Mouse (Mus musculus): ENCODE data around the gene Ppp1r14d. TPM values are rescaled to one million over a fixed set of nuclear protein-coding genes. Genes with fewer than 3 reads are reported as not detected.
A peak's percentile ranks its signal among the peaks of the same experiment; 100 is the strongest.

The Ppp1r14d gene
- total RNA-seq (2022), result not detected

DNA sequence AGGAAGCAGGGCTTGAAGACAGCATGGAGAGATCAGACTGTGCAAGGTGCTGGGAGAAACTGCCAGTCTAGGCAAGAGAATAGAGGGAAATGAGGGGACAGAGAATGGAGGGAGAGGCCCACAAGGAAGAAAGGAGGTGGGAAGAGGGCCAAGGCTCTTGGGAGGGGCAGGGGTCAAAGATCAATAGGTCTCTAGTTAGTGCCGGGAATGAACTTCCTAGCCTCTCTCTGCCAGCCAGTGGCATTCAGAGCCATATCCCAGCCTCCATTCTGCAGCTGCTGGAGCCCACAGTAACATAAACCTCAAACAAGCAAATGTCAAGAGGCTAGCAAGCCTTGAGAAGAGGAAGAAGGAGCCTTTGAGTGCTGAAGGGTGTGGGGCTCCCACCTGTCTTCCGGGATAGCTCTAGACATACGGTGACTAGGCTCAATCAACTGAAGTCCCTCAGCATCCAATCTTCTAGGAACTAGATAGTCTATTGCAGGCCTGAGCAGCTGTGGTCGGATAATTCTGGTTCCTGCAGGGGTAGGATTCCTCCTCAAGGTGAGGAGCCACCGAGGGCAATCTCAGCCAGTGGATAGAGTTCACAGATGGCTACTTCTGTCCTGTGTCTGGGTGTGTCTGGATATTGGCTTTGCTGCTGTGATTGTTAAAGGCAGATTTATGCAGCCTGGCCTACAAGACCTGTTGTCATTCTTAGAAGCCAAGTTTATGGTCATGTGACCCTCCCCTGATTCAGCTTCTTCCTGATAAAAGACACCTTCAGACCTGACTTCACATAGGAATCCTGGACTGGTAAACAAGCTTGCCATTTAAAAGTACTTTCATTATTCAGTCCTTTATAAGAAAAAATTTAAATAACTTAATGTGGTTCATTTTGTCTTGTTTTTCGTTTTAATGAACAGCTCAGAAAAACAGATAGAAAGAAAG is at the start of gene Ppp1r14d:
Gene Ppp1r14d (minus strand): TSS at position 132 of the 930 bp plus-strand sequence.
- DNase-seq (ENCODE audit: low spot score in 2 of 2), result no peak

DNA sequence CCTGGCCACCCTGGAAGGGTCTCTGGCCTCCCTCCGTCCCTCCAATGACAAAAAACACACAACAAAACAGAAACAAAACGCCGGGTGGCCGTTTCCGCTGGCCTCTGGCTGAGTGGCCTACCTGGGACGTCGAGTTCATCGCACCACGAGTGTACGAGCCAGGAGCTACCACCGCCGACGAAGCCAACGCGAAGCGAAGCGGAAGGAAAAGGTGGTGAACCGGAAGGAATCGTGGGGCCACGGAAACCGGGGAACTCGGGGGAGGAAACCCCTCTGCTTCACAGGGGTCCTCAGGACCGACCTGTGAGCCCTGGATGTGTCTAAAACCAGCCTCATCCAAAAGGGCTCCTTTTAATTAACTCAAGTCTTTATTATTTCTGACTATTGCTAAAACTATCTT is 48.1 kb upstream of the Ppp1r14d start:
- DNase-seq (ENCODE audit: low spot score in 2 of 2), result no peak

DNA sequence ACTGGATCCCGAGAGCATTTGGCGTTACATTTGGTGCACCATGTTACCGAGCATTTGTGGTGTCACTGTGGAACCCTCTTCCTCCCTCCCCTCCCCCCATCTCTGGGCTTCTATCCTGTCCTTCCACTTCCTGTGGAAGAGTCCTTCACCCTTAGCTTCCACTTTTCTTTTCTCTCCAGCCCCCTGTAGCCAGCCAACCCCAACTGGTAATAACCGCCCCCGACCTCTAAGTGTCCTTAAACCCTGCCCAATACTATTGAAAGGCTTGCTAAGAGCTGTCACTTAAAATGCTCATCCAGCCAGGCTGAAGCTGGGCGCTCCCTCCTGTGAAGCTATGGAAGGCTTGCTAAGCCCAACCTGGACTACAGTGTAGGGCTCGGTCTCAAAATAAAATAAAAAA is 47.2 kb upstream of the Ppp1r14d start:
- no peak for DNase-seq (ENCODE audit: low spot score in 2 of 2)

DNA sequence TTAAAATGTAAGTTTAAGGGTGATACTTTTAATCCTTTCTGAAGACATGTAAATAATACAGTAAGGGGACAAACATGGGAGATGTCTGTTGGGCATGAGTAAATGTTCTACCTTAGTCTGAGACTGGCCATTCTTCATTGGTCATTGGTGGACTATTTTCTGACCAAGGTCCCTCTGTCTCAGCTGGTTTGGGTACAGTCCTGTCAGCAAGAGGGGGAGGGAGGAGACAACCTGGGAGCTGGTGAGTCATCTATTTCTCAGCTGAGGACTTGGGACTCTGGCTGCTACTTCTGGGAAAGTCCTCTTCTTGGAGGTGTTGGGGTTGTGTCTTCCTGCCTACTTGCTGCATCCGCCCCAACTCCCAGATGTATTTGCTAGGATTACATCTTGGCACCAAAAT is 44.4 kb upstream of the Ppp1r14d start:
- DNase-seq (ENCODE audit: low spot score in 2 of 2), result no peak

DNA sequence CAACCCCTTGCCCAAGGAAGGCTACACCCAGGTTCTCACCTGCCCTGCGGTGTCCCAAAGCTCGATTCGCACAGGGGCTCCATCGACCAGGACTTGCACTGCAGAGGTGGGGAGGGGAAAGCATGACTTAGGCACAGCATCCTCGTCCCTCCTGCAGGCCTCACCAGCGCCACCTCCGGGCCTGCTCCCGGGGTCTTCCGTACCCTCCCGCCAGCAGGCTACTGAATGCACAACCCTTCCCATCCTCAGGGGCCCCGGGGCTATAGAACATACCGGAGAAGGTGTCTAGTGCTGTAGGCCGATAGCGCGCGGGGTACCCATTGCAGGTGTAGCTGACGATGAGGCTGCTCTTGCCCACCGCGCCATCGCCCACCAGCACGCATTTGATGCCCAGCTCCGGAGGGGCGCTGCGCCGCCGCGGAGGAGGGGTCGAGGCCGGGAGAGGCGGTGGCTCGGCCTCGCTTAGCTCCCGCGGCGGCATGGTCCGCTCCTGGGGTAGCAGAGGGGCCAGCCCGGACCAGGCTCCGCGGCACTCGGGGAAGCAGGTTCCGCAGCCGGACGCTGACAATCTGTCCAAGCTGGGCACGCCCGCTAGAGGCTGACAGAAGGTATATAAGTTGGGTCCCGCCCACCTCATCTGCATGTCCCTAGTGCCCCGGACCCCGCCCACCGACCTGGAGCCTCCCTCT is 41.1 kb upstream of the Ppp1r14d start, which contains the start of gene Rhov:
Gene Rhov (minus strand): TSS at position 630 of the 689 bp plus-strand sequence.
- DNase-seq (ENCODE audit: low spot score in 2 of 2), result peak; percentile 40 to 78

DNA sequence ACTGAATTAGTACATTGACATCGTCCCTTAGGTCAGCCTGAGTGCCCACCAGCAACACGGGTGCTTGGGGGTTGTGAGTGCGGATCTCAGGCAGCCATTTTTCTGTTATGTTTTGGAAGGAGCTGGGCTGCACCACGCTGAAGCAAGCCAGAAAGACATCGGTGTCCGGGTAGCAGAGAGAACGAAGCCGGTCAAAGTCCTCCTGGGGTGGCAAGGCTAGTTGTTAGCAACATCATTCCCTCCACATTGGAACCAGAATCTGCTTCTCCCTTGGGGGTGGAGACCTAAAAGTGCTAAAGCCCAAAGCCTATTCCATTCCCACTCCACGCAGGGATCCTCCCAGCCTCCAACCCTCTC is 40.6 kb upstream of the Ppp1r14d start:
- no peak for DNase-seq (ENCODE audit: low spot score in 2 of 2)

DNA sequence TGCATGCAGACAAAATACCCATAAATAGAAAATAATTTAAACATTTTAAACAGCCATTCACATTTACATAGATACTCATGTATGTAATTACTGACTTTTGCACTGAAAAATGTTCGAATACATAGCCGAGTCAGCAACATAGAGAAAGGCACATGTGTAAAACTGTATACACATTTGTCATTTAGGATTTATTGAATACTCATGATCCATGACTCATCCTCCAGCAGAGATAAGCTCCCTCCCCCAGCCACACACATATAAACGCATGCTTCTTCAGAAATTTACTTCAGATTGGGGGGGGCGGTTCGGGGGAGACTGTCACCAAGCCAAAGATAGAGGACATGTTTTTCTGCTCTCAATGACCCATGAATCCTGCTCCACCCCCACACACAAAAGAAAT is 34.1 kb upstream of the Ppp1r14d start:
- no peak for DNase-seq (ENCODE audit: low spot score in 2 of 2)

DNA sequence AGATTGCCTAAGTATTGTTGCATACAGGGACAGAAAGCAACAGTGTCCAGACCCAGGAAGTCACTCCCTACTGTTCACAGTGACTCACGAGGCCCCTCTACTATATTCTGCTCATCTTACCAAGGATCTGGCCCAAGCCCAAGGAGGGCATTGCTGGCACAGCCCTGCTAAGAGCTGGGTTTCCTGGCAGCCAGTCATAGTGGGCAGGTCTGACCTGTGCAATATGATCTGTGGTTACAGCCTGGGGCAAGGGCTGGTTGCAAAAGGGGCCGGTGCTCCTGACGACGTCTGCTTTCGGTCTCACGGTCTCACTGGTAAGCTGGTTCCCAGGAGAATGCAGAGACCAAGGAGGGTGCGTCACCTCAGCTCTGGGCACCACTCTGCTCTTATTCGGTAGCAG is 33.3 kb upstream of the Ppp1r14d start:
- no peak for DNase-seq (ENCODE audit: low spot score in 2 of 2)

DNA sequence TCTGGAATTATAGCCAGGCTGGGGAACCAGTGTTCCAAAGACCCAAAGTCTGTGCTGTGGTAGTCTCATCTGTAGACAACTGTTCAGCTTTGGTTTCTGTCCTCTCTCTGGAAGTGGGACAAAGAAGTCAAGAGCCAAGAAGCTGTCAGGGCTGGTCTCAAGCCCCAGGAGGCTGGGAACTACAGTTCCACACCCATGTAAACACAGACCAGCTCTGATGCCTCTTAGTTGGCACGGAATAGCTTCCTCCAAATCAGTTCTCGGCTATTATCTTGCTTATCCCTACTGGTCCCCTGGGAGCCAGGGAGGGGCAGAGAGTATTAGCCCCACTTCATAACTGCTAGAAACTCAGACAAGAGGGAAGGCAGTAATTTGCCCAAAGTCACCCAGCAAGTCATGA is 31.6 kb upstream of the Ppp1r14d start:
- DNase-seq (ENCODE audit: low spot score in 2 of 2), result no peak

DNA sequence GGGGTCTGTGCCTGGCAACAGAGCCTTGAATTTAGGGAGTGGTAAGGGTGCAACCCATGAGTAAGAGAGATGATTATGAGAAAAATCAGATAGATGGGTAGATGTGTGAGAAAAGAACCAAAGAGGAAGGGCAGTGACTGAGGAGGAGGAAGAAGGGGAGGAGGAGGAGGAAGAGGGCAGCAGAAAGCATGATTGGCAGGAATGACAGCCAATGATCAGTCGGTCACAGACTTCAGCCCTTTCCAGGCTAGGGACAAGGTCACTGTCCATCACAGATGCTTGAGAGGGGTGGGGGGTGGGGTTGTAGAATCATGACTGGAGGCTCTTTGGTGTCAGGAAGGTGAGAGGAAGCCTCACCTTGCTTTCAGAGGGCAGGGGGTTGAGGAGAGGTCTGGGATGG is 30.8 kb upstream of the Ppp1r14d start:
- no peak for DNase-seq (ENCODE audit: low spot score in 2 of 2)

DNA sequence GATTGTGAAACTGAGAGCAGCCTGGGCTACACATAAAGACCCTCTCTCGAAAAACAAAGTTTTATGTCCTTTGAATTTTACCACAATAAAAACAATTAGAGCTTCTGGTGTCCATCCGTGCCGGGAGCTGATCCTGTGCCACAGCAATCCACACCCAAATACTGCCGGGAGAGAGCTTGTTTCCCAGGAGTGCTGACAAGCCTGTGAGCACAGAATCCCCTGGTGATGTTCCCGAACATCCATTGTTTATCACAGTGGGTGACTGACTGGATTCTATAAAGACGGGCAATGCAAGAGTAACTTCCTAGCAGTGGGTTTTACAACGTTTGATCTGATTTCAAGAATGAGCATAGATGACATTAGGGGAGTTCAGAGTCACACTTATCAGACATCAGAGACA is 25.3 kb upstream of the Ppp1r14d start:
- DNase-seq (ENCODE audit: low spot score in 2 of 2), result no peak

DNA sequence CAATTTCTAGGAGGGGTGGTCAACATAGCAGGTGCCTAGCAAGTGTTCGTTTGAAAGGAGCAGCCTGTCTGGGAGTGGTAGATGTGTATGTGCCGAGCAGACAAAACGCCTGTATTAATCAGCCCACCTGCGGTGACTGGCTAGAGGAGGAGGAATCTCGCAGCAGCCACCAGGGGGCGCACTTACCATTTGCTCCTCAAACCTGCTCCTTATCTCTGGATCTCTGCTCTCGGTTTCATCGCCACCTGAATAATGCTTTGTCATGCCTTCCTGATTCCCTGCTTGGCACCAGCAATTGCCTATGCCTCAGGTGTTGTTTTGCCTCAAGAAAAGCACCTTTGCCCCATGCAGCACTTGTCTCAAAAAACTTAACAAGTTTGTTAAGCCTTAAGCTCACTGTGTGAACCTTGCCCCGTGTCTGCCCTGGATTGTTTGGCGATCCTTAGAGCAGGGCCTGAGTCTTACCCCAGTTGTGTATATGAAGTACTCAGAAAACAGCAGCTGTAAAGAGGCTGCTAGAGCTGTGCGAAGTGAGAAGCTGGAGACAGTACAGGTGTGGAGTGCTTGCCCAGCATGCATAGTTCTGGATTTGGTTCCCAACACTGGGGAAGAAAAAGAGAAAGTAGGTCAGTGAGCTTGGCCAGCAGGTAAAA is 21.2 kb upstream of the Ppp1r14d start:
- DNase-seq (ENCODE audit: low spot score in 2 of 2), result peak; percentile 51 to 76

DNA sequence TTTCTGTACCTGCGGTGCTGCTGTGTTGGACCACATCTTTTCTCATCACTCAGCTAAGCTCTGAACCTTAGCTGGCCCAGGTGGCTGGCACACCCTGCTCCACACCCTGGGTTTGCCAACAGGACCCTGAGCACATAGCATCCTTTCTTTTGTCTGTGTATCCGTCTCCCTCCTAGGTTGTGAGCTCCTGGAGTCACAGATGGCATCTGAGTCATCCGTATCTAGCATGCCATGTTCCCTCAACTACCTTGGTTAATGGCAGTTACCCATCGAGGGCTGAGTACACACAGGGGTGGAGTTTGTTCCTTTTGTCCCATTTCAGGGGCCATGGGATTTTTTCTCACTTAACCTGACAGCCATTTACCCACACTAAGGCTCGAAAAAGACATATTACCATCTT is 20.7 kb upstream of the Ppp1r14d start:
- DNase-seq (ENCODE audit: low spot score in 2 of 2), result no peak

DNA sequence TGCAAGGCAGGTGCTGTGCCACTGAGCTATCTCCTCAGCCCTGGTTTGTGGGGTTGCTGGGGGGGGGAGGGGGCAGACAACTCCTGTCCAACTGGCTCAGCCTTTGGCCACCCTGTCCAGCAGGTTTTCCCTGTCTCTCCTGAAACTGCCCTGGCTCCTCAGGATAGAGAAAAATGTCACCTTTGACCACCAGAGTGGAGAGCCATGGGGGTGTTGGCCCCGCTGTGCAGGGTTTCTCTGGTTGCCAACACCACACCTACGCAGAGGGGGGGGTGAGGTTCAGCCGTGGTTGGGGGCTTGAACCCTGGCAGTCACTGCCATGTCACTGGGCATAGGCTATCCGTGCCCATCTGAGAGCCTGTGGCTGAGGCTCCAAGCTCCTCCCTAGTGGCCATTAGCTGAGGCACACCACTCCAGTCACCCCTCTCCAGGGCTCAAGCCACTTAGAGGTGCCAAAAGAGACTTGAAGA is 19.9 kb upstream of the Ppp1r14d start:
- DNase-seq (ENCODE audit: low spot score in 2 of 2), result no peak

DNA sequence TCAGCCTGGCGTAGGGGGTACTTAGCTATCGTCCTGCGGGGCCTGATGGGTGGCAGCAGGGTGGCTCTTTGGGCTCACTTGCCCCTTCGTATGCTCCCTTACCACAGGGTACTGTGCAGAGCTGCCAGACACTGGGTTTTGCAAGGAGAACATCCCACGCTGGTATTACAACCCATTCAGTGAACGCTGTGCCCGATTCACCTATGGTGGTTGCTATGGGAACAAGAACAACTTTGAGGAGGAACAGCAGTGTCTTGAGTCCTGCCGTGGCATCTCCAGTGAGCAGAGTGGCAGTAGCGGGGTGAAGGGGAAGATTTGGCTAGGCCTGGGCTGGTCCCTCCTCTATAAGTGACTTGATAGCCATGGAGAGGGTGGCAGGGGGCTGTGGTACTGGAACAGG is 18.2 kb upstream of the Ppp1r14d start:
- DNase-seq (ENCODE audit: low spot score in 2 of 2), result no peak

DNA sequence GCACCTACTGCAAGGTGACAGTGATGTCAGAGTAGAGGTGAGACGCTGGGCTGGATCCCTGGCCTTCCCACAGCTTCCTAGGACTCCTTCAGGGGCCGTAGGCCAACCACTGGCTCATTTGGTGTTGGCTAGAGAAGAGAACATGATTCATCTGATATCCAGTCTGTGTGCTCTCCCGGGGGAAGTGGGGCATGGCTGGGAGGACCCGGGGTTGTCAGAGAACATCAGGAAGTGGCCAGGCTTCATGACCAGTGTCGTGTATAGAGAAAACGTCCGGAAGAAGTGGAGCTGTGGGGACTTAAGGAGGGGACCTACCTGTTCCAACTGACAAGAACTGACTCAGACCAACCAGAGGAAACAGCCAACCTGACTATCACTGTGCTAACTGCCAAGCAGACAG is 15.5 kb upstream of the Ppp1r14d start:
- DNase-seq (ENCODE audit: low spot score in 2 of 2), result no peak

DNA sequence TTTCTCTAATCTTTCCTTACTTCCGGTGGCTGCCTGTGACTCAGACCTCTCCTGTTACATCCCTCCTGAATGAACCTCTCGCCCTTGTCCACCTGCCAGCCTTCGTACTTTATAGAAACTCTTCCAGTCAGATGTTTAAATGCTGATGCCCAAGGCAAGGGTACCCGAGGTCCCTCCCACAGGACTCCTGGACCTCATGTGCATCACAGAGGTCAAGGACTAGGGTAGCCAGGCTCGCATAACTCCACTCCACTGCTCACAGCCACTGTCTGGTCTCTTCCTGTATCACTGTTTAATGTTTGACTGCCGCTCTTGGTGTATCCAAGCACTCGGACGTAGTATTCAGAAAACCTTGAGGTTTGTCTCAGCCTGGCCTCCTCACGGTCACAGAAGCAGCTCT is 12.8 kb upstream of the Ppp1r14d start:
- no peak for DNase-seq (ENCODE audit: low spot score in 2 of 2)

DNA sequence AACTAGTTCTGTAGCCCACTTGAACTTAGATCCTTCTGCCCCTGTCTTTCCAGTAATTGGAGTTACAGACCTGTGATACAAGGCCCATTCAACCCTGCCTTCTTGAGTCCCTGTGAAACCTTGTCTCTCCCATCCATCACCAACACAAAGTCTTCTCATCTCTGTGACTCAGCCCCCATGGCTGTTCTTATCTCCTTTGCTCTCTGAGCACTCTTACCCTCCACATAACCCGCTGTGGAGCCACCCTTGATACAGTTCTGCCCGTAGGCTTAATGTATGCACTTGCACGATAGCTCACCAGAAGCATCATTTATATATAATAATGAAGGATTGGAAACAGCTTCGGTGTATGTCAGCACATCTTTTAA is 11.1 kb upstream of the Ppp1r14d start:
- no peak for DNase-seq (ENCODE audit: low spot score in 2 of 2)

DNA sequence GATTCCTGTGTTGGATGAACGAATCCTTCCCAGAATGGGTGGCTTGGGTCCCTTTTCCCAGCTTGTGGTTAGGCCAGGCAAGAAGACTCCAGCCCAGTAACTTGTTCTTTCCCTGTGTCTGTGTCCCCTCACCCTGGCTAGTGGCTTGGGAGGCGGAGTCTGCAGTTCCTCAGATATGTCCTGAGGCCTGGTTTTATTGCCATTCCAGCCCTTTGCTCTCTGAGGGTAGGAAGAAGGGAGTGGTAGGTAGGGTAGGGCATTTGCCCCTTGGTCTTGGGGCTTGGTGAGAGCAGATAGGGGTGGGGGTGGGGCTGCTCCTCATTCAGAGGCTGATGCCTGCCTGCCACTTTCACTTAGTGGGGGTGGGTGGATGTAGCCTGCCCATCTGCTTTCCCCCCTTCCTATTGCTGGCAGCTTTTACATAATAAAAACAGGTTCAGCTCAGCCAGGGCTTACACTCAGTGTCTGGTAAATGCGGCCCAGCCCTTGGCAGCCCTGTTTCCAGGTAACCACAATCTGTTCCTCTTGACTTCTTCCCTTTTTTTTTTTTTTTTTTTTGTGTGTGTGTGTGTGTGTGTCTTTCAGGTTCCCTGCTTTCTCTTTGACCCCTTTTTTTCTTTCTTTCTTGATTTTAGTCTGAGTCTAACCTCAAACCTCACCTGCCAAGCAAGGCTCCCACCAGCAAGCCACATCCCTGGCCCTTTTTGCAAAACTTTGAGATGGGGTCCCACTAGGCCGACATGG is 10.5 kb upstream of the Ppp1r14d start:
- DNase-seq (ENCODE audit: low spot score in 2 of 2), result no peak

DNA sequence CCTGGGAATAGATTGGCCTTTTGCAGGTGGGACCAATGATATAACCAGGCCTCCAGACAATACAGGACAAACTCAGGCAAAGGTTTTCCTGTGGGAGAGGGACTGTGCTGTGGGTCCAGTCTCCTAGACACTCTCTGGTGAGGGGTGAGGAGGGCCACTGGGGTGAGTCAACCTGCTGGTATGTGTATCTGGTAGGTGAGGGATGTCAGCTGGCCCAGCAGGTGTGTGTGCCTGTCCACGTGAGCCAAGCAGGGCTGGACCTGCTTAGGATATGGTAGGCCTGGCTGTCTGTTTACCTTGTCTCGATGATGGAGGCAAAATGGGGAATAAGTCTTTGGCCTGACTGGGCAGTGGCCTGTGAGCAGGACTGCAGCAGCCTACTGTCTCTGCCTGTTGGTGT is 9.0 kb upstream of the Ppp1r14d start:
- no peak for DNase-seq (ENCODE audit: low spot score in 2 of 2)

DNA sequence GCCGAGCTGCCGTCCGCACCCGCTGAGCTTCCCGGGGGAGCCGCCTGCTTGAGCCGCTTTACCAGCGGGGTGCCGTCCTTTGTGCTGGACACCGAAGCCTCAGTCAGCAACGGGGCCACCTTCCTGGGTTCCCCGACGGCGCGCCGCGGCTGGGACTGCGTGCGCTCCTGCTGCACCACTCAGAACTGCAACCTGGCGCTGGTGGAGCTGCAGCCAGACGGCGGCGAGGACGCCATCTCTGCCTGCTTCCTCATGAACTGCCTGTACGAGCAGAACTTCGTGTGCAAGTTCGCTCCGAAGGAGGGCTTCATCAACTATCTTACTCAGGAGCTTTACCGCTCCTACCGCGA is 8.1 kb upstream of the Ppp1r14d start:
- no peak for DNase-seq (ENCODE audit: low spot score in 2 of 2)
